30 mouse cellular contexts compared by ENCODE assay signal in the genomic region with DNA sequence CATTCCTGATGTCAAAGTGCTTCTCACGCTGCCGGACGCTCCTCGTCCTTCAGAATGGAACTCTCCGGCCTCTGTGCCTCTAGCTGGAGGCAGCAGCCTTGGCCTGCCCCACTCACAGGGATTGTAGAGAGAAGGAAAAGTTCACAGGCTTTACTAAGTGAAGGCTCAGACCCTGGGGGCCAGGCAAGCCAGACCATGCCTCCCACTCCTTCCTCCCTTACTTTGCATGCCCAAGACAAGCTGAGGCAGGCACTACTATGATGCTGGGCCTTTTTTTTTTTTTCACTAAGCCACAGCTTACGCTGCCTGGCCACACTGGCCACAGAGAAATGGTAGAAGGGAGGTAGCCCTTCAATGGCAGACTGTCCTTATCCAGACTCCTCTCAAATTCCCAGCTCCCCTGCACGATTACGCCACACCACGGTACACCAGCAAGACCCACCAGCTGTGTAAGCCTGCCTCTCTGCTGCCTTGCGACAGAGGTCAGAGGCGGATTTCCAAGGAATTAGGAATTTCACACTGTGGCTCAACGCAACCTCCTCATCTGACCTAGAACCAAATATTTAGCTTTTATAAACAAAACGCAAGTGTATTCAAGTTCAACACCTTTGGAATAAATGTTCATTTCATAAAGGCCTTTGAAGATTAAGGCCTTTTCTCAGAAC. TPM values are rescaled to one million over a fixed set of nuclear protein-coding genes. Genes with fewer than 3 reads are reported as not detected.
DNase-seq lines count a peak whose midpoint lies in the region; ATAC-seq and TF ChIP-seq lines count a peak whose summit lies in the region.
"Had no signal": no experiment of that assay in that cellular context is flagged by ENCODE, and none has a peak within 500 bp of the region (broad histone marks: within the 10 kb centered on the region; RNA-seq: fewer than 3 reads in every experiment).

No protein-coding gene starts in this region.

- no peak for TF ChIP-seq CTCF in intestine, postnatal 0 days (IDR thresholded peaks at IDR 0.05; ENCODE audit: low read depth)
- no peak for TF ChIP-seq CTCF in liver, adult 2 months (IDR thresholded peaks at IDR 0.05; ENCODE audit: low read depth, low read length)

- no peak for TF ChIP-seq POLR2A in liver, adult 2 months (IDR thresholded peaks at IDR 0.05; ENCODE audit: extremely low read depth, insufficient read depth, low read length)

- no peak overlapping the region for H3K4me2 ChIP-seq in intestine, postnatal 0 days (replicated peaks; ENCODE audit: low read depth)
- no peak overlapping the region for H3K4me2 ChIP-seq in intestine, embryonic 15.5 days (replicated peaks)
- no peak overlapping the region for H3K4me2 ChIP-seq in liver, embryonic 12.5 days
- no peak overlapping the region for H3K4me2 ChIP-seq in embryonic facial prominence, embryonic 12.5 days (replicated peaks)
- H3K4me2 ChIP-seq: hindbrain, embryonic 14.5 days; midbrain, embryonic 11.5 days; neural tube, embryonic 15.5 days had no signal

- ATAC-seq in intestine, postnatal 0 days = no peak
- ATAC-seq in intestine, embryonic 15.5 days = no peak
- no peak for ATAC-seq in liver, embryonic 12.5 days
- no peak for ATAC-seq in embryonic facial prominence, embryonic 12.5 days (ENCODE audit: insufficient number of reproducible peaks, insufficient read depth, low FRiP score, low TSS enrichment)
- ATAC-seq: forebrain, embryonic 16.5 days; lung, postnatal 0 days had no signal

- H3K27ac ChIP-seq in intestine, postnatal 0 days (ENCODE audit: low read depth, low read length) = peak overlapping the region; percentile 51; the same call in 1 of the 2 replicates
- no peak overlapping the region for H3K27ac ChIP-seq in intestine, embryonic 15.5 days
- H3K27ac ChIP-seq in liver, adult 2 months (replicated peaks; ENCODE audit: insufficient read depth, low read depth, low read length) = peak overlapping the region; percentile 70
- no peak overlapping the region for H3K27ac ChIP-seq in liver, embryonic 12.5 days
- H3K27ac ChIP-seq in embryonic facial prominence, embryonic 12.5 days = peak overlapping the region; percentile 38
- H3K27ac ChIP-seq: forebrain, embryonic 10.5 days; hindbrain, embryonic 14.5 days; limb, embryonic 10.5 days; macrophage; neural tube, embryonic 15.5 days had no signal

- no peaks in the 10 kb centered on the region for H3K79me2 ChIP-seq in liver, adult 2 months (ENCODE audit: control insufficient read depth, insufficient read depth, low read length)

- H3K9me3 ChIP-seq in intestine, postnatal 0 days (ENCODE audit: control insufficient read depth) = no peaks in the 10 kb centered on the region
- H3K9me3 ChIP-seq in intestine, embryonic 15.5 days = no peaks in the 10 kb centered on the region
- H3K9me3 ChIP-seq in liver, embryonic 12.5 days (replicated peaks) = no peaks in the 10 kb centered on the region
- no peaks in the 10 kb centered on the region for H3K9me3 ChIP-seq in embryonic facial prominence, embryonic 12.5 days
- H3K9me3 ChIP-seq: forebrain, embryonic 10.5 days; limb, embryonic 10.5 days; neural tube, embryonic 15.5 days had no signal

- no peak overlapping the region for H3K4me3 ChIP-seq in intestine, postnatal 0 days (ENCODE audit: low read depth, low read length)
- H3K4me3 ChIP-seq in intestine, embryonic 15.5 days (replicated peaks) = no peak overlapping the region
- no peak overlapping the region for H3K4me3 ChIP-seq in liver, adult 2 months (ENCODE audit: insufficient read depth, low read depth, low read length)
- H3K4me3 ChIP-seq in liver, embryonic 12.5 days = no peak overlapping the region
- H3K4me3 ChIP-seq in embryonic facial prominence, embryonic 12.5 days = no peak overlapping the region
- H3K4me3 ChIP-seq: forebrain, embryonic 10.5 days; limb, embryonic 10.5 days; neural tube, embryonic 15.5 days had no signal

- peaks cover 33% of the 10 kb centered on the region; the same call in 1 of the 2 replicates for H3K36me3 ChIP-seq in intestine, postnatal 0 days (ENCODE audit: control insufficient read depth, insufficient read depth)
- no peaks in the 10 kb centered on the region for H3K36me3 ChIP-seq in intestine, embryonic 15.5 days
- 0 out of 2 replicates have a peak, but pooled peaks cover 2% of the 10 kb centered on the region for H3K36me3 ChIP-seq in liver, adult 2 months (ENCODE audit: control insufficient read depth, insufficient read depth, low read length)
- H3K36me3 ChIP-seq in liver, embryonic 12.5 days = peaks cover 32% of the 10 kb centered on the region
- no peaks in the 10 kb centered on the region for H3K36me3 ChIP-seq in embryonic facial prominence, embryonic 12.5 days
- H3K36me3 ChIP-seq: limb, embryonic 10.5 days; neural tube, embryonic 15.5 days had no signal

- 86% methylated on average over 13 of the region's 13 CpGs for WGBS in intestine, postnatal 0 days
- 85% methylated on average over 13 of the region's 13 CpGs for WGBS in intestine, embryonic 15.5 days
- 56% methylated on average over 13 of the region's 13 CpGs for WGBS in liver, adult 2 months
- WGBS in liver, embryonic 12.5 days (ENCODE audit: insufficient replicate concordance) = 83% methylated on average over 13 of the region's 13 CpGs
- WGBS in embryonic facial prominence, embryonic 12.5 days = 74% methylated on average over 13 of the region's 13 CpGs

- H3K27me3 ChIP-seq in intestine, postnatal 0 days (replicated peaks; ENCODE audit: control insufficient read depth, insufficient read depth, low read length) = no peaks in the 10 kb centered on the region
- no peaks in the 10 kb centered on the region for H3K27me3 ChIP-seq in intestine, embryonic 15.5 days (replicated peaks)
- H3K27me3 ChIP-seq in liver, adult 2 months (ENCODE audit: control insufficient read depth, insufficient read depth, low read length) = no peaks in the 10 kb centered on the region
- H3K27me3 ChIP-seq in liver, embryonic 12.5 days (replicated peaks) = no peaks in the 10 kb centered on the region
- no peaks in the 10 kb centered on the region for H3K27me3 ChIP-seq in embryonic facial prominence, embryonic 12.5 days
- H3K27me3 ChIP-seq: neural tube, embryonic 15.5 days had no signal

- no peaks in the 10 kb centered on the region for H3K4me1 ChIP-seq in intestine, postnatal 0 days (replicated peaks; ENCODE audit: control insufficient read depth, insufficient read depth, low read length)
- H3K4me1 ChIP-seq in intestine, embryonic 15.5 days (replicated peaks) = no peaks in the 10 kb centered on the region
- peaks cover 14% of the 10 kb centered on the region for H3K4me1 ChIP-seq in liver, adult 2 months (ENCODE audit: control insufficient read depth, insufficient read depth, low read length)
- H3K4me1 ChIP-seq in liver, embryonic 12.5 days = no peaks in the 10 kb centered on the region
- H3K4me1 ChIP-seq in embryonic facial prominence, embryonic 12.5 days = no peaks in the 10 kb centered on the region; the same call in 1 of the 2 replicates
- H3K4me1 ChIP-seq: forebrain, embryonic 10.5 days; limb, embryonic 10.5 days; neural tube, embryonic 15.5 days had no signal

- peak; percentile 84 for DNase-seq in liver, adult 2 months (ENCODE audit: extremely low read depth, low read depth, low spot score)
- DNase-seq in gonadal fat pad, adult 2 months (ENCODE audit: low read depth) = peak; percentile 66
- DNase-seq in embryo, embryonic 10.5 days (ENCODE audit: low spot score) = no peak
- no peak for DNase-seq in thymus, postnatal 4 days
- DNase-seq: cerebellum, adult 9-10 months; gastrocnemius, postnatal 14 days; heart, postnatal 4 days; liver; liver, postnatal 0 days; right cerebral cortex, adult 18-20 months; thymus, adult 18-20 months; thymus, postnatal 36 days had no signal

- H3K9ac ChIP-seq in intestine, postnatal 0 days (ENCODE audit: low read depth, low read length) = no peak overlapping the region
- H3K9ac ChIP-seq in intestine, embryonic 15.5 days = no peak overlapping the region
- no peak overlapping the region for H3K9ac ChIP-seq in liver, adult 2 months (ENCODE audit: low read depth, low read length)
- no peak overlapping the region for H3K9ac ChIP-seq in liver, embryonic 12.5 days
- H3K9ac ChIP-seq in embryonic facial prominence, embryonic 12.5 days = no peak overlapping the region
- H3K9ac ChIP-seq: hindbrain, embryonic 14.5 days; liver, postnatal 0 days; neural tube, embryonic 15.5 days had no signal

RNA-seq across cellular contexts. Expression of gene Pdlim1, which starts 40.4 kb away (rescaled TPM):
- polyA plus RNA-seq in intestine, postnatal 0 days (2015; fragmentation: Nextera tagmentation; extraction: Ambion mirVana) = 167 and 175 TPM in 2 replicates
- polyA plus RNA-seq in intestine, embryonic 15.5 days (2015; fragmentation: Nextera tagmentation; extraction: Ambion mirVana) = 195 and 211 TPM in 2 replicates
- 23.0 and 23.6 TPM in 2 replicates for total RNA-seq in liver, adult 2 months (2014; rRNA removed)
- 44.6 and 50.7 TPM in 2 replicates for polyA plus RNA-seq in liver, adult 2 months (2012; rRNA removed)
- 78.3 and 82.3 TPM in 2 replicates for polyA plus RNA-seq in liver, embryonic 12.5 days (2016; fragmentation: Nextera tagmentation; extraction: Ambion mirVana)
- polyA plus RNA-seq in embryonic facial prominence, embryonic 12.5 days (2016; fragmentation: Nextera tagmentation; extraction: Ambion mirVana) = 105 TPM in 2 replicates
- 150 and 218 TPM in 2 replicates for polyA plus RNA-seq in gonadal fat pad, adult 2 months (2012; rRNA removed)
- total RNA-seq: MEL had no signal

RNA-seq across cellular contexts. Expression of gene Cyp2c70, which starts 44.1 kb away (rescaled TPM):
- polyA plus RNA-seq in intestine, postnatal 0 days (2015; fragmentation: Nextera tagmentation; extraction: Ambion mirVana) = 1.3 and 2.5 TPM in 2 replicates
- 3.4 and 4.0 TPM in 2 replicates for polyA plus RNA-seq in intestine, embryonic 15.5 days (2015; fragmentation: Nextera tagmentation; extraction: Ambion mirVana)
- 611 and 1,231 TPM in 2 replicates for total RNA-seq in liver, adult 2 months (2014; rRNA removed)
- polyA plus RNA-seq in liver, adult 2 months (2012; rRNA removed) = 211 and 219 TPM in 2 replicates
- 5.9 and 6.4 TPM in 2 replicates for polyA plus RNA-seq in liver, embryonic 12.5 days (2016; fragmentation: Nextera tagmentation; extraction: Ambion mirVana)
- polyA plus RNA-seq in embryonic facial prominence, embryonic 12.5 days (2016; fragmentation: Nextera tagmentation; extraction: Ambion mirVana) = not detected in 2 replicates
- 0.08 and 0.13 TPM in 2 replicates for polyA plus RNA-seq in gonadal fat pad, adult 2 months (2012; rRNA removed)
- total RNA-seq: common myeloid progenitor, adult 5-6 weeks; MEL; midbrain, postnatal 0 days had no signal
- polyA plus RNA-seq: embryonic facial prominence, embryonic 11.5 days; forebrain, embryonic 10.5 days; forebrain, embryonic 16.5 days; heart, embryonic 16.5 days; hindbrain, embryonic 14.5 days; inflammation-experienced regulatory T-cells, adult 6 months; limb, embryonic 10.5 days; lung, postnatal 0 days; macrophage; midbrain, embryonic 11.5 days; midbrain, postnatal 0 days; neural tube, embryonic 15.5 days had no signal

Comparison
In these comparisons a context has a peak if more than half of its experiments do, and no peak if none do; other contexts are left out.
1. H3K27ac ChIP-seq: peak in intestine, postnatal 0 days (single experiment), liver, adult 2 months (single experiment) and embryonic facial prominence, embryonic 12.5 days (single experiment); none in intestine, embryonic 15.5 days (single experiment) and liver, embryonic 12.5 days (single experiment).
2. RNA of gene Cyp2c70, which starts 44.1 kb away (polyA plus RNA-seq): 211 to 219 TPM in liver, adult 2 months; 5.9 to 6.4 TPM in liver, embryonic 12.5 days, 3.4 to 4.0 TPM in intestine, embryonic 15.5 days, 1.3 to 2.5 TPM in intestine, postnatal 0 days, 0.08 to 0.13 TPM in gonadal fat pad, adult 2 months and not detected in embryonic facial prominence, embryonic 12.5 days; every median in the first group is over 10 times any median in the second.
3. DNase-seq: peak in liver, adult 2 months (single experiment) and gonadal fat pad, adult 2 months (single experiment); none in embryo, embryonic 10.5 days (single experiment) and thymus, postnatal 4 days (single experiment).